In the genomic region with DNA sequence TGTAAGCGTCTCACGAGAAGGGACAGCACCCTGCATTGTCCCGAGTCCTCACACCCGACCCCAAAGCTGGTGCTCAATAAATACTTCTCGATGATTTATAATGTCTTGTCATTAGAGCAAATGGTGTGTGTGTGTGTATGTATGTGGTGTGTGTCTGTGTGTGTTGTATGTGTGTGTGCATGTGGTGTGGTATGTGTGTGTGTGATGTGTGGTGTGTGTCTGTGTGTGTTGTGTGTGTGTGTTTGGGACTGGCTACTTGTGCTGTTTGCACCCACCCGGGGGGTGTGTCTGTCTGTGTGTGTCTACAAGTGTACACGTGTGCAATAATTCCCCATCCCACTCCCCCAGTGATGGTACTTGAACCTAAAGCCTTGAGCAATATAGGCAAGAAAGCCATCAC, we compare ENCODE assay signal across 11 mouse cellular contexts. TPM values are rescaled to one million over a fixed set of nuclear protein-coding genes. Genes with fewer than 3 reads are reported as not detected.
"Had no signal": no experiment of that assay in that cellular context is flagged by ENCODE, and none has a peak within 500 bp of the region (broad histone marks: within the 10 kb centered on the region; RNA-seq: fewer than 3 reads in every experiment).

No protein-coding gene starts in this region.

- H3K36me3 ChIP-seq: liver, embryonic 12.5 days had no signal

- H3K27ac ChIP-seq: limb, embryonic 10.5 days; liver, embryonic 12.5 days; neural tube, embryonic 13.5 days had no signal

- ATAC-seq: hindbrain, embryonic 16.5 days; inflammation-experienced regulatory T-cells, adult 6 months; liver, embryonic 12.5 days had no signal

- DNase-seq: kidney, adult 11 months; kidney, postnatal 10 days; midbrain, embryonic 14.5 days; retina, postnatal 1 day; right cerebral cortex, postnatal 25 days had no signal

- H3K4me2 ChIP-seq: liver, embryonic 12.5 days; neural tube, embryonic 13.5 days had no signal

- H3K4me3 ChIP-seq: limb, embryonic 10.5 days; liver, embryonic 12.5 days; neural tube, embryonic 13.5 days had no signal

- H3K9ac ChIP-seq: liver, embryonic 12.5 days; neural tube, embryonic 13.5 days had no signal

- H3K9me3 ChIP-seq: liver, embryonic 12.5 days; neural tube, embryonic 13.5 days had no signal

RNA-seq across cellular contexts. Expression of a gene that starts 13.3 kb away (rescaled TPM):
- total RNA-seq: left cerebral cortex, adult 18-20 months had no signal
- polyA plus RNA-seq: inflammation-experienced regulatory T-cells, adult 6 months had no signal
